20 mouse cellular contexts compared by ENCODE assay signal in the genomic region with DNA sequence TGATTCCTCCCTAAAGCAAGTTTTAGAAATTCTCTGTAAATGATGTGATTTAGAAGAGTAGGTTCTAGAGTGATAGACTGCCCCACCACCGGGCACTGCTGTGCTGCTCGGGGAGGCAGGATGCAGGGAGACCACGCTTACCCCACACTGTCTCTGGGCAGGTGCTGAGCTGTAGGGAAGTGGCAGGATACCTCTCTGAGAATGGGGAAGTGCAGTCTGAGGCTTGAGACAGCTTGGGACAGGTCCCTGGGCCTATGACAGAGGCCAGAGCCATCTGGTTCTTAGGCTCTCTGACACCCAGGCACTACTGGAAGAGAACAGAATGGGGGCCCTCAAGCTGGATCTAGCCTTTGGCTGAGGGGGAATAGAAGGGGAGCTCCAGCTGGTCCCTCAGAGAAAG.
"Had no signal": no experiment of that assay in that cellular context is flagged by ENCODE, and none has a peak within 500 bp of the region (broad histone marks: within the 10 kb centered on the region; RNA-seq: fewer than 3 reads in every experiment).

No protein-coding gene starts in this region.

- H3K4me1 ChIP-seq: liver, embryonic 13.5 days; megakaryocyte, embryonic 14.5 days; midbrain, embryonic 10.5 days; midbrain, embryonic 13.5 days; neural tube, embryonic 13.5 days had no signal

- H3K4me2 ChIP-seq: liver, embryonic 13.5 days; midbrain, embryonic 13.5 days; neural tube, embryonic 13.5 days had no signal

- H3K36me3 ChIP-seq: liver, embryonic 13.5 days; midbrain, embryonic 10.5 days; midbrain, embryonic 13.5 days; neural tube, embryonic 13.5 days had no signal

- H3K27ac ChIP-seq: kidney, postnatal 0 days; layer of hippocampus, adult 2 months; left cerebral cortex, adult 2 months; liver, embryonic 13.5 days; midbrain, embryonic 10.5 days; midbrain, embryonic 13.5 days; neural tube, embryonic 13.5 days had no signal

- H3K27me3 ChIP-seq: liver, embryonic 13.5 days; megakaryocyte, embryonic 14.5 days; midbrain, embryonic 13.5 days; neural tube, embryonic 13.5 days had no signal

- DNase-seq: kidney, postnatal 25 days; layer of hippocampus, adult 9-11 months; liver, embryonic 13.5 days; lung, adult 2 months; lung, postnatal 14 days; lung, postnatal 4 days; retina, postnatal 1 day; right cerebral cortex, postnatal 25 days; spleen, adult 18-20 months; thymus, adult 18-20 months; thymus, postnatal 36 days had no signal

- H3K9me3 ChIP-seq: liver, embryonic 13.5 days; megakaryocyte, embryonic 14.5 days; midbrain, embryonic 10.5 days; neural tube, embryonic 13.5 days had no signal

- ATAC-seq: midbrain, embryonic 13.5 days; midbrain, embryonic 16.5 days had no signal

- H3K9ac ChIP-seq: liver, embryonic 13.5 days; midbrain, embryonic 13.5 days; neural tube, embryonic 13.5 days had no signal

- H3K4me3 ChIP-seq: layer of hippocampus, adult 2 months; left cerebral cortex, adult 2 months; liver, embryonic 13.5 days; megakaryocyte, embryonic 14.5 days; midbrain, embryonic 10.5 days; midbrain, embryonic 13.5 days; myocyte; neural tube, embryonic 13.5 days had no signal
